Mouse (Mus musculus) heart, adult 18-20 months (tissue): ENCODE measurements at regions not wholly inside any gene's neighbourhood (a gene's known extent, or its start where the extent isn't known, plus 50 kb on each side); places are given as distances from the start of the nearest gene placed in this dataset.

Experiments used
- DNase-seq, 2 experiments: peaks; one replicate each; pipeline ENCODE4 v3.0.0; 2021 to 2022; ENCODE audit warnings: mixed read lengths in 1 of 2

DNA sequence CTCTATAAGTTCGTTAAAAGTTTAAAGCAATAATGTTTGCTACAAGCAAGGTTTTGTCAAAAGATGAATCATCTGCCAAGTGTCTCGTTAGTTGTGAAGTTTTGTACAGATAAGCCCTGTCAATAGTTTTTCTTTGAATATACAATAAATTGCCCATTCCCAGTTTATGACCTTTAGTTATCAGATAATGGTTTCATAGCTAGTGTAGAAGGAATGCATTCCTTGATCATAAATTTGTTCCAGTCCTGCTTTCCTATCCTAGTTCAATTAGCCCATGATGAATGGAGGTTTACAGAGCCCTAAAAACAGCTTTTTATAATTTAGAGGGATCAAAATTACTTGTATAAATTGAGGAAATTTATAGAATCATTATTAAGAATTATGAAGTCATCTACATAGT lies 62.5 kb upstream of the Lrch2 start:
- no peak for DNase-seq

DNA sequence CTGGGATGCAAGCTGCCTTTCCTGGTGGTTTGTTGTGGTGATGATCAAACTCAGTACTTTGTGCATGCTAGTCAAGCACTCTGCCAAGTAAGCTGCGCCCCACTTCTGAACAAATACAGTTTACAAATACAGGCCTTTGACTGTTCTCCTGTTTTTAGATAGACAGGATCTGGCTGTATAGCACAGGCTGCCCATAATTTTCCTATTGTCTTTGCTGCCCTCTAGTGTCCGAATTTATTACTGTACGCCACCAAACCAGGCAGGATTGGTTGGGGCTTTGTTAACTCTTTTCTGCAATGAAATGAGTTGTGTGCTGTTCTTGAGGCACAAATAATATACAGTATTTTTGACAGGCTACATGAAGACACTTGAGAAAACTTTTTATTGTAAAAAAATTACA lies 54.8 kb upstream of the Lrch2 start:
- peak; percentile 18 to 69 for DNase-seq
